Mouse (Mus musculus) CH12.LX (cell line): ENCODE measurements at regions not wholly inside any gene's neighbourhood (a gene's known extent, or its start where the extent isn't known, plus 50 kb on each side); places are given as distances from the start of the nearest gene placed in this dataset.

ENCODE experiments used
- DNase-seq: peaks from one replicate; pipeline ENCODE4 v3.0.0-alpha.2; 2013; ENCODE audit errors: extremely low read depth
- H3K27ac ChIP-seq: 2 replicates; pipeline ENCODE4 v1.5.1; 2012; ENCODE audit warnings: low read depth, mild to moderate bottlenecking, control low read depth, moderate library complexity; ENCODE audit not compliant: insufficient read depth
- H3K27me3 ChIP-seq: replicated peaks from 2 replicates; pipeline ENCODE3; 2012; ENCODE audit warnings: inconsistent platforms
- H3K36me3 ChIP-seq, 2 experiments: replicated peaks in 1 of 2; 2 replicates each; pipeline versions ENCODE3 to v1.6.1; 2012; ENCODE audit warnings: inconsistent platforms in 1 of 2, low read length in 1 of 2, mild to moderate bottlenecking in 1 of 2, mixed read lengths in 1 of 2, moderate library complexity in 1 of 2; ENCODE audit not compliant: control insufficient read depth in 1 of 2, insufficient read depth in 1 of 2
- H3K4me1 ChIP-seq, 2 experiments: 2 replicates each; pipeline ENCODE4 v1.6.1; 2012; ENCODE audit warnings: inconsistent platforms in 1 of 2, moderate library complexity in 1 of 2; ENCODE audit not compliant: insufficient read depth in 2 of 2, control insufficient read depth in 1 of 2
- H3K4me2 ChIP-seq: 2 replicates; pipeline ENCODE4 v1.6.1; 2012; ENCODE audit warnings: low read depth, mild to moderate bottlenecking, control low read depth; ENCODE audit not compliant: poor library complexity, insufficient read depth, severe bottlenecking
- H3K4me3 ChIP-seq, 3 experiments: fragments of 150-350 bp in 1 of 3; sonication (generic) in 1 of 3; replicated peaks in 1 of 3; 2 replicates each; pipeline versions ENCODE3 to v1.5.1; 2011 to 2012; ENCODE audit warnings: low read depth in 2 of 3, low read length in 2 of 3, mild to moderate bottlenecking in 2 of 3, moderate library complexity in 2 of 3, control low read depth in 1 of 3, improper control_type of control experiment in 1 of 3, inconsistent platforms in 1 of 3, mixed read lengths in 1 of 3; ENCODE audit not compliant: poor library complexity in 1 of 3
- H3K79me2 ChIP-seq: replicated peaks from 2 replicates; pipeline ENCODE4 v1.6.1; 2012; ENCODE audit warnings: mild to moderate bottlenecking, moderate library complexity; ENCODE audit not compliant: control insufficient read depth, poor library complexity, insufficient read depth, severe bottlenecking; ENCODE audit errors: extremely low read depth
- H3K9ac ChIP-seq: 2 replicates; pipeline ENCODE4 v1.6.1; 2012; ENCODE audit warnings: low read depth, mild to moderate bottlenecking, control low read depth, moderate library complexity; ENCODE audit not compliant: insufficient read depth
- H3K9me3 ChIP-seq: replicated peaks from 2 replicates; pipeline ENCODE3; 2012; ENCODE audit warnings: low read length, inconsistent platforms, mixed read lengths
- BHLHE40 ChIP-seq: IDR thresholded peaks from 2 replicates; pipeline ENCODE4 v1.6.1; 2011; ENCODE audit warnings: mild to moderate bottlenecking, low read depth, low read length, improper control_type of control experiment
- CHD1 ChIP-seq: IDR thresholded peaks from 2 replicates; pipeline ENCODE4 v1.6.1; 2012; ENCODE audit warnings: low read depth, low read length, improper control_type of control experiment, inconsistent platforms
- CHD2 ChIP-seq: IDR thresholded peaks from 2 replicates; pipeline ENCODE4 v1.6.1; 2011; ENCODE audit warnings: low read length, improper control_type of control experiment
- ELF1 ChIP-seq: IDR thresholded peaks from 2 replicates; pipeline ENCODE4 v1.6.1; 2014; ENCODE audit warnings: low read depth, mild to moderate bottlenecking, inconsistent platforms, low read length, improper control_type of control experiment
- ETS1 ChIP-seq: conservative IDR thresholded peaks from 2 replicates; pipeline ENCODE4 v1.6.1; 2012; ENCODE audit warnings: low read depth, mild to moderate bottlenecking, inconsistent platforms, low read length, improper control_type of control experiment, moderate library complexity
- GABPA ChIP-seq: IDR thresholded peaks from 2 replicates; pipeline ENCODE4 v1.6.1; 2012; ENCODE audit warnings: low read depth, low read length, improper control_type of control experiment, inconsistent platforms; ENCODE audit not compliant: insufficient replicate concordance
- IRF4 ChIP-seq: IDR thresholded peaks from 2 replicates; pipeline ENCODE4 v1.6.1; 2014; ENCODE audit warnings: low read depth, mild to moderate bottlenecking, inconsistent platforms, low read length, improper control_type of control experiment
- JUND ChIP-seq: conservative IDR thresholded peaks from 2 replicates; pipeline ENCODE4 v1.6.1; 2011; ENCODE audit warnings: low read depth, low read length, improper control_type of control experiment
- MAX ChIP-seq: IDR thresholded peaks from 2 replicates; pipeline ENCODE4 v1.6.1; 2011; ENCODE audit warnings: low read length, improper control_type of control experiment
- MAZ ChIP-seq: IDR thresholded peaks from 2 replicates; pipeline ENCODE4 v1.6.1; 2012; ENCODE audit warnings: low read depth, mild to moderate bottlenecking, inconsistent platforms, low read length, improper control_type of control experiment, moderate library complexity
- MXI1 ChIP-seq: IDR thresholded peaks from 2 replicates; pipeline ENCODE4 v1.6.1; 2011; ENCODE audit warnings: mild to moderate bottlenecking, low read depth, low read length, improper control_type of control experiment
- NELFE ChIP-seq: IDR thresholded peaks from 2 replicates; pipeline ENCODE4 v1.6.1; 2011; ENCODE audit warnings: low read depth, low read length, improper control_type of control experiment
- NRF1 ChIP-seq: IDR thresholded peaks from 2 replicates; pipeline ENCODE4 v1.6.1; 2014; ENCODE audit warnings: low read depth, mild to moderate bottlenecking, inconsistent platforms, low read length, improper control_type of control experiment, moderate library complexity
- POLR2A ChIP-seq: IDR thresholded peaks from 2 replicates; pipeline ENCODE4 v1.6.1; 2011; ENCODE audit warnings: low read depth, mild to moderate bottlenecking, improper control_type of control experiment, low read length
- RCOR1 ChIP-seq: conservative IDR thresholded peaks from 2 replicates; pipeline ENCODE4 v1.6.1; 2012; ENCODE audit warnings: low read depth, mild to moderate bottlenecking, inconsistent platforms, low read length, improper control_type of control experiment
- SIN3A ChIP-seq: IDR thresholded peaks from 2 replicates; pipeline ENCODE4 v1.6.1; 2012; ENCODE audit warnings: low read length, improper control_type of control experiment, inconsistent platforms
- TBP ChIP-seq: conservative IDR thresholded peaks from 2 replicates; pipeline ENCODE4 v1.6.1; 2011; ENCODE audit warnings: low read depth, low read length, improper control_type of control experiment
- USF1 ChIP-seq: IDR thresholded peaks from 2 replicates; pipeline ENCODE4 v1.6.1; 2014; ENCODE audit warnings: low read depth, mild to moderate bottlenecking, inconsistent platforms, low read length, improper control_type of control experiment
- USF2 ChIP-seq: conservative IDR thresholded peaks from 2 replicates; pipeline ENCODE4 v1.6.1; 2011; ENCODE audit warnings: low read depth, low read length, improper control_type of control experiment
- ZC3H11A ChIP-seq: IDR thresholded peaks from 2 replicates; pipeline ENCODE4 v1.6.1; 2012; ENCODE audit warnings: low read depth, mild to moderate bottlenecking, inconsistent platforms, low read length, improper control_type of control experiment
- ZKSCAN1 ChIP-seq: IDR thresholded peaks from 2 replicates; pipeline ENCODE4 v1.6.1; 2012; ENCODE audit warnings: low read depth, inconsistent platforms, low read length, improper control_type of control experiment, borderline replicate concordance
- ZMIZ1 ChIP-seq: IDR thresholded peaks from 2 replicates; pipeline ENCODE4 v1.6.1; 2012; ENCODE audit warnings: low read depth, mild to moderate bottlenecking, inconsistent platforms, low read length, improper control_type of control experiment
- dilution Hi-C: fragments of 300-500 bp; cut with MboI; formaldehyde crosslinking; loops from 2 replicates; pipeline ENCODE4 v1.14.3; 2020; ENCODE audit warnings: low sequenced_read_pairs; ENCODE audit not compliant: extremely low pct_unique_long_range_greater_than_20kb, extremely low pct_ligation_motif_present
- in situ Hi-C: fragments of 300-500 bp; cut with MboI; formaldehyde crosslinking; loops from 3 replicates; pipeline ENCODE4 v1.14.3; 2019; ENCODE audit warnings: low sequenced_read_pairs, low pct_ligation_motif_present, low pct_unique_long_range_greater_than_20kb, mixed read lengths

- TF ChIP-seq ETS1 (no peak), JUND (no peak), BHLHE40 (no peak), MAX (no peak), GABPA (no peak), SIN3A (no peak), ZKSCAN1 (no peak), CHD1 (no peak), MXI1 (no peak), ZMIZ1 (no peak), NELFE (no peak), POLR2A (no peak)
- dilution Hi-C loops, result no loop called here
- in situ Hi-C loops, result no loop called here
- peaks cover 0 to 8% of the 10 kb centered on the region in 2 experiments; a peak in 2 of 4 replicates for H3K4me1 ChIP-seq
- H3K27me3 ChIP-seq, result no peaks in the 10 kb centered on the region
- H3K4me2 ChIP-seq, result no peak overlapping the region
- no peak overlapping the region for H3K9ac ChIP-seq
- no peak overlapping the region for H3K27ac ChIP-seq
- H3K4me3 ChIP-seq, result no peak overlapping the region
- DNase-seq, result no peak
- H3K36me3 ChIP-seq, result no peaks in the 10 kb centered on the region
- no peaks in the 10 kb centered on the region for H3K9me3 ChIP-seq
- no peaks in the 10 kb centered on the region for H3K79me2 ChIP-seq
Measured at GRCm38 (mm10) chr13:32480029-32480428, 141.5 kb upstream of the Gmds start.

GRCm38 (mm10) chr13:32479118-32479818 is 140.7 kb upstream of the Gmds start:
- Histone ChIP-seq H3K4me3 (no peak overlapping the region), H3K36me3 (no peaks in the 10 kb centered on the region), H3K4me1 (peaks cover 0 to 9% of the 10 kb centered on the region in 2 experiments; a peak in 2 of 4 replicates), H3K79me2 (no peaks in the 10 kb centered on the region), H3K4me2 (no peak overlapping the region), H3K27ac (no peak overlapping the region), H3K27me3 (no peaks in the 10 kb centered on the region), H3K9ac (no peak overlapping the region), H3K9me3 (no peaks in the 10 kb centered on the region)
- no peak for DNase-seq
- dilution Hi-C loops (no loop called here), in situ Hi-C loops (no loop called here)
- TF ChIP-seq BHLHE40, result no peak
- no peak for TF ChIP-seq ZC3H11A
- TF ChIP-seq NELFE, result no peak
- TF ChIP-seq CHD2, result no peak
- TF ChIP-seq ELF1, result no peak
- no peak for TF ChIP-seq TBP
- no peak for TF ChIP-seq USF1
- TF ChIP-seq IRF4, result no peak
- no peak for TF ChIP-seq MAZ
- no peak for TF ChIP-seq RCOR1
- no peak for TF ChIP-seq ETS1
- no peak for TF ChIP-seq USF2
- no peak for TF ChIP-seq ZMIZ1
- TF ChIP-seq NRF1, result no peak
- no peak for TF ChIP-seq JUND
